Mouse (Mus musculus): ENCODE data around the gene Lmo3. TPM values are rescaled to one million over a fixed set of nuclear protein-coding genes. Genes with fewer than 3 reads are reported as not detected.

Gene Lmo3
- polyA plus RNA-seq (2016; fragmentation: Nextera tagmentation; extraction: Ambion mirVana), result 5.5 and 5.9 TPM in 2 replicates

GRCm38 (mm10) chr6:138581734-138582505 lies at the start of gene Lmo3:
TSS of gene Lmo3 (minus strand) at chr6:138581968.
- no peak within 1 kb of the TSS for H3K4me3 ChIP-seq
- H3K27ac ChIP-seq, result no peak within 1 kb of the TSS
- H3K9ac ChIP-seq, result no peak within 1 kb of the TSS
- no peaks in the 10 kb centered on the region for H3K36me3 ChIP-seq
- no peaks in the 10 kb centered on the region for H3K9me3 ChIP-seq
- no peaks in the 10 kb centered on the region for H3K4me1 ChIP-seq
- H3K4me2 ChIP-seq (replicated peaks), result no peak within 1 kb of the TSS
- H3K27me3 ChIP-seq, result no peaks in the 10 kb centered on the region
- no peak for ATAC-seq (ENCODE audit: insufficient number of reproducible peaks, insufficient read depth, low FRiP score, low TSS enrichment)
- 78% methylated on average over 13 of the region's 13 CpGs for WGBS

- no peak for ATAC-seq (ENCODE audit: insufficient number of reproducible peaks, insufficient read depth, low FRiP score, low TSS enrichment)
- H3K9me3 ChIP-seq, result no peaks in the 10 kb centered on the region
- no peaks in the 10 kb centered on the region for H3K27me3 ChIP-seq
- H3K4me2 ChIP-seq (replicated peaks), result no peak overlapping the region
- no peak overlapping the region for H3K9ac ChIP-seq
- H3K4me1 ChIP-seq, result no peaks in the 10 kb centered on the region
- H3K27ac ChIP-seq, result no peak overlapping the region
- no peaks in the 10 kb centered on the region for H3K36me3 ChIP-seq
- no peak overlapping the region for H3K4me3 ChIP-seq
Observed at GRCm38 (mm10) chr6:138620786-138621185, 39.0 kb upstream of the Lmo3 start.

GRCm38 (mm10) chr6:138618396-138618795 lies 36.6 kb upstream of the Lmo3 start:
- Histone ChIP-seq H3K9me3 (no peaks in the 10 kb centered on the region), H3K4me2 (replicated peaks) (no peak overlapping the region), H3K9ac (no peak overlapping the region), H3K4me3 (no peak overlapping the region), H3K4me1 (no peaks in the 10 kb centered on the region), H3K27me3 (no peaks in the 10 kb centered on the region), H3K27ac (no peak overlapping the region), H3K36me3 (no peaks in the 10 kb centered on the region)
- ATAC-seq (ENCODE audit: insufficient number of reproducible peaks, insufficient read depth, low FRiP score, low TSS enrichment), result no peak
- WGBS, result 83% methylated on average over 3 of the region's 3 CpGs

- 77% methylated on average over 15 of the region's 15 CpGs for WGBS
- H3K27ac ChIP-seq, result no peak overlapping the region
- no peak overlapping the region for H3K9ac ChIP-seq
- H3K4me3 ChIP-seq, result no peak overlapping the region
- H3K36me3 ChIP-seq, result no peaks in the 10 kb centered on the region
- H3K27me3 ChIP-seq, result no peaks in the 10 kb centered on the region
- H3K4me2 ChIP-seq (replicated peaks), result no peak overlapping the region
- no peak for ATAC-seq (ENCODE audit: insufficient number of reproducible peaks, insufficient read depth, low FRiP score, low TSS enrichment)
- H3K4me1 ChIP-seq, result no peaks in the 10 kb centered on the region
- no peaks in the 10 kb centered on the region for H3K9me3 ChIP-seq
Observed at GRCm38 (mm10) chr6:138597016-138597415, 15.2 kb upstream of the Lmo3 start.

GRCm38 (mm10) chr6:138595991-138596698 lies 14.4 kb upstream of the Lmo3 start:
- Histone ChIP-seq H3K27me3 (no peaks in the 10 kb centered on the region), H3K4me3 (no peak overlapping the region), H3K4me2 (replicated peaks) (no peak overlapping the region), H3K27ac (no peak overlapping the region), H3K9me3 (no peaks in the 10 kb centered on the region), H3K9ac (no peak overlapping the region), H3K36me3 (no peaks in the 10 kb centered on the region), H3K4me1 (no peaks in the 10 kb centered on the region)
- 64% methylated on average over 10 of the region's 10 CpGs for WGBS
- no peak for ATAC-seq (ENCODE audit: insufficient number of reproducible peaks, insufficient read depth, low FRiP score, low TSS enrichment)

GRCm38 (mm10) chr6:138583314-138583713 lies 1.5 kb upstream of the Lmo3 start:
- Histone ChIP-seq H3K9me3 (no peaks in the 10 kb centered on the region), H3K27me3 (no peaks in the 10 kb centered on the region), H3K4me3 (no peak overlapping the region), H3K27ac (no peak overlapping the region), H3K4me1 (no peaks in the 10 kb centered on the region), H3K9ac (no peak overlapping the region), H3K36me3 (no peaks in the 10 kb centered on the region), H3K4me2 (replicated peaks) (no peak overlapping the region)
- WGBS, result 68% methylated on average over 8 of the region's 8 CpGs
- ATAC-seq (ENCODE audit: insufficient number of reproducible peaks, insufficient read depth, low FRiP score, low TSS enrichment), result no peak

GRCm38 (mm10) chr6:138582506-138583000 lies 785 bp upstream of the Lmo3 start:
- no peaks in the 10 kb centered on the region for H3K4me1 ChIP-seq
- H3K27ac ChIP-seq, result no peak overlapping the region
- H3K36me3 ChIP-seq, result no peaks in the 10 kb centered on the region
- no peak for ATAC-seq (ENCODE audit: insufficient number of reproducible peaks, insufficient read depth, low FRiP score, low TSS enrichment)
- 50% methylated on average over 4 of the region's 4 CpGs for WGBS
- H3K9me3 ChIP-seq, result no peaks in the 10 kb centered on the region
- no peak overlapping the region for H3K4me3 ChIP-seq
- no peak overlapping the region for H3K9ac ChIP-seq
- H3K27me3 ChIP-seq, result no peaks in the 10 kb centered on the region
- H3K4me2 ChIP-seq (replicated peaks), result no peak overlapping the region

GRCm38 (mm10) chr6:138580491-138581076 lies 1.2 kb downstream of the Lmo3 start:
- Histone ChIP-seq H3K9ac (no peak overlapping the region), H3K4me1 (no peaks in the 10 kb centered on the region), H3K36me3 (no peaks in the 10 kb centered on the region), H3K9me3 (no peaks in the 10 kb centered on the region), H3K4me3 (no peak overlapping the region), H3K27ac (no peak overlapping the region), H3K27me3 (no peaks in the 10 kb centered on the region), H3K4me2 (replicated peaks) (no peak overlapping the region)
- 74% methylated on average over 9 of the region's 9 CpGs for WGBS
- ATAC-seq (ENCODE audit: insufficient number of reproducible peaks, insufficient read depth, low FRiP score, low TSS enrichment), result no peak

GRCm38 (mm10) chr6:138563416-138563815 lies 18.4 kb downstream of the Lmo3 start:
- H3K27me3 ChIP-seq, result no peaks in the 10 kb centered on the region
- H3K4me3 ChIP-seq, result no peak overlapping the region
- H3K4me1 ChIP-seq, result no peaks in the 10 kb centered on the region
- ATAC-seq (ENCODE audit: insufficient number of reproducible peaks, insufficient read depth, low FRiP score, low TSS enrichment), result no peak
- no peaks in the 10 kb centered on the region for H3K36me3 ChIP-seq
- no peak overlapping the region for H3K27ac ChIP-seq
- WGBS, result 87% methylated on average over 2 of the region's 2 CpGs
- no peak overlapping the region for H3K9ac ChIP-seq
- H3K9me3 ChIP-seq, result no peaks in the 10 kb centered on the region
- H3K4me2 ChIP-seq (replicated peaks), result no peak overlapping the region

- H3K27ac ChIP-seq, result no peak overlapping the region
- H3K9me3 ChIP-seq, result no peaks in the 10 kb centered on the region
- H3K4me1 ChIP-seq, result peaks cover 10% of the 10 kb centered on the region; the same call in 1 of the 2 replicates
- no peak overlapping the region for H3K4me2 ChIP-seq (replicated peaks)
- H3K4me3 ChIP-seq, result no peak overlapping the region
- no peaks in the 10 kb centered on the region for H3K27me3 ChIP-seq
- no peak for ATAC-seq (ENCODE audit: insufficient number of reproducible peaks, insufficient read depth, low FRiP score, low TSS enrichment)
- no peaks in the 10 kb centered on the region for H3K36me3 ChIP-seq
- WGBS, result 38% methylated on average over 7 of the region's 7 CpGs
- no peak overlapping the region for H3K9ac ChIP-seq
Observed at GRCm38 (mm10) chr6:138552144-138552543, 29.6 kb downstream of the Lmo3 start.

GRCm38 (mm10) chr6:138534879-138535278 lies 46.9 kb downstream of the Lmo3 start:
- H3K4me2 ChIP-seq (replicated peaks), result no peak overlapping the region
- H3K4me1 ChIP-seq, result no peaks in the 10 kb centered on the region
- no peaks in the 10 kb centered on the region for H3K27me3 ChIP-seq
- H3K9ac ChIP-seq, result no peak overlapping the region
- H3K36me3 ChIP-seq, result no peaks in the 10 kb centered on the region
- WGBS, result 68% methylated on average over 2 of the region's 2 CpGs
- no peak for ATAC-seq (ENCODE audit: insufficient number of reproducible peaks, insufficient read depth, low FRiP score, low TSS enrichment)
- no peak overlapping the region for H3K27ac ChIP-seq
- no peaks in the 10 kb centered on the region for H3K9me3 ChIP-seq
- H3K4me3 ChIP-seq, result no peak overlapping the region

- H3K4me1 ChIP-seq, result no peaks in the 10 kb centered on the region
Observed at GRCm38 (mm10) chr6:138506642-138507041, 75.1 kb downstream of the Lmo3 start.

More at GRCm38 (mm10) chr6:138506642-138507041, 75.1 kb downstream of the Lmo3 start:
- ATAC-seq (ENCODE audit: insufficient number of reproducible peaks, insufficient read depth, low FRiP score, low TSS enrichment), result no peak
- Histone ChIP-seq H3K36me3 (no peaks in the 10 kb centered on the region), H3K4me3 (no peak overlapping the region), H3K27me3 (no peaks in the 10 kb centered on the region), H3K27ac (no peak overlapping the region), H3K9me3 (no peaks in the 10 kb centered on the region), H3K4me2 (replicated peaks) (no peak overlapping the region), H3K9ac (no peak overlapping the region)
- WGBS, result 58% methylated on average over 1 of the region's 1 CpGs

Data from embryonic facial prominence, embryonic 12.5 days (tissue).